Mouse (Mus musculus): Measurements from ENCODE around the gene Vmn1r228. TPM values are rescaled to one million over a fixed set of nuclear protein-coding genes. Genes with fewer than 3 reads are reported as not detected.

Gene Vmn1r228
- not detected in 2 replicates for polyA plus RNA-seq (2012; ENCODE audit: insufficient read depth, low replicate concordance)

DNA sequence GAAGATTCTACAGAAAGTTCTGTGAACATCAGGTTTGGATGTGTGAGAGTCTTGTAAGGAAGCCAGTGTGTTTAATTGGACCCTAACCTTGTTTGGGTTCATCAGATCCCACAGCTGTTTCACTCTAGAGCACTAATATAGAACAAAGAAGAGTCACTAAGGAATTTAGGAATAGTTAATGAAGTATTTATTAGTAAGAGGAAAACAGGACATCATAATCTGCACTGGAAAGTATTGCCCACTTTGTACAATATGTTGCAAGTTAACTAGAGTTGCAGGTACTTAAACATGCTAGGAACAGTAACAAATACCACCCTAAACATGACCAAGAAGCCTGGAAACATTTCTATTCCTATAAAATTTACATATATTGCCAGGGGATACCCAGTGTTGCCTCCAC is at the start of gene Vmn1r228:
Gene Vmn1r228, minus strand, starts transcription at position 101 of the 400 bp plus-strand sequence.
- no peaks in the 10 kb centered on the region for H3K27me3 ChIP-seq (replicated peaks)
- H3K36me3 ChIP-seq (replicated peaks; ENCODE audit: low read length): no peaks in the 10 kb centered on the region
- H3K4me1 ChIP-seq: no peaks in the 10 kb centered on the region
- TF ChIP-seq FLI1 (IDR thresholded peaks at IDR 0.05; ENCODE audit: low read length) (no peak), GATA1 (IDR thresholded peaks at IDR 0.05; ENCODE audit: borderline replicate concordance, low read length) (no peak)
- H3K4me3 ChIP-seq (replicated peaks): no peak within 1 kb of the TSS
- H3K9me3 ChIP-seq: peaks cover 5% of the 10 kb centered on the region; the same call in 1 of the 2 replicates

- H3K27me3 ChIP-seq (replicated peaks): no peaks in the 10 kb centered on the region
- no peak within 1 kb of the TSS for H3K4me3 ChIP-seq (replicated peaks)
- no peak for TF ChIP-seq GATA1 (IDR thresholded peaks at IDR 0.05; ENCODE audit: borderline replicate concordance, low read length)
- no peak for TF ChIP-seq FLI1 (IDR thresholded peaks at IDR 0.05; ENCODE audit: low read length)
- H3K9me3 ChIP-seq: no peaks in the 10 kb centered on the region
- H3K4me1 ChIP-seq: no peaks in the 10 kb centered on the region
- no peaks in the 10 kb centered on the region for H3K36me3 ChIP-seq (replicated peaks; ENCODE audit: low read length)
Observed at GRCm38 (mm10) chr17:20811255-20811654, 25.3 kb upstream of the Vmn1r228 start, which contains the start of gene Vmn1r229. Gene Vmn1r229 (plus strand): TSS chr17:20811555.

- H3K9me3 ChIP-seq: no peaks in the 10 kb centered on the region
- TF ChIP-seq FLI1 (IDR thresholded peaks at IDR 0.05; ENCODE audit: low read length) (no peak), GATA1 (IDR thresholded peaks at IDR 0.05; ENCODE audit: borderline replicate concordance, low read length) (no peak)
- H3K4me1 ChIP-seq: no peaks in the 10 kb centered on the region
- no peaks in the 10 kb centered on the region for H3K27me3 ChIP-seq (replicated peaks)
- H3K36me3 ChIP-seq (replicated peaks; ENCODE audit: low read length): no peaks in the 10 kb centered on the region
- H3K4me3 ChIP-seq (replicated peaks): no peak within 1 kb of the TSS
Observed at GRCm38 (mm10) chr17:20729543-20729942, 56.4 kb downstream of the Vmn1r228 start, which contains the start of gene Vmn1r227. Gene Vmn1r227 (plus strand): TSS chr17:20729843.

Other genes with a start within 250 kb of the Vmn1r228 start
- gene Vmn2r109, start 221.4 kb downstream of the Vmn1r228 start, polyA plus RNA-seq (2012; ENCODE audit: insufficient read depth, low replicate concordance): not detected in 2 replicates
- 0.02 TPM in 1 of 2 replicates, not detected in the other for gene Vmn2r110, start 189.7 kb downstream of the Vmn1r228 start, polyA plus RNA-seq (2012; ENCODE audit: insufficient read depth, low replicate concordance)
- gene Fpr-rs3, start 161.3 kb downstream of the Vmn1r228 start, polyA plus RNA-seq (2012; ENCODE audit: insufficient read depth, low replicate concordance): not detected in 2 replicates
- not detected in 2 replicates for gene Vmn1r226, start 103.3 kb downstream of the Vmn1r228 start, polyA plus RNA-seq (2012; ENCODE audit: insufficient read depth, low replicate concordance)
- gene Vmn1r227, start 56.3 kb downstream of the Vmn1r228 start, polyA plus RNA-seq (2012; ENCODE audit: insufficient read depth, low replicate concordance): not detected in 2 replicates
- gene Vmn1r229, start 25.4 kb upstream of the Vmn1r228 start, polyA plus RNA-seq (2012; ENCODE audit: insufficient read depth, low replicate concordance): not detected in 2 replicates
- gene Vmn1r230, start 54.3 kb upstream of the Vmn1r228 start, polyA plus RNA-seq (2012; ENCODE audit: insufficient read depth, low replicate concordance): not detected in 2 replicates
- not detected in 2 replicates for gene Vmn1r231, start 118.9 kb upstream of the Vmn1r228 start, polyA plus RNA-seq (2012; ENCODE audit: insufficient read depth, low replicate concordance)
- not detected in 2 replicates for gene Vmn1r232, start 133.6 kb upstream of the Vmn1r228 start, polyA plus RNA-seq (2012; ENCODE audit: insufficient read depth, low replicate concordance)
- gene Ppp2r1a, start 159.2 kb upstream of the Vmn1r228 start, polyA plus RNA-seq (2012; ENCODE audit: insufficient read depth, low replicate concordance): 131 and 268 TPM in 2 replicates
- not detected in 2 replicates for gene Vmn1r233, start 210.3 kb upstream of the Vmn1r228 start, polyA plus RNA-seq (2012; ENCODE audit: insufficient read depth, low replicate concordance)
- gene Zfp160, start 222.7 kb upstream of the Vmn1r228 start, polyA plus RNA-seq (2012; ENCODE audit: insufficient read depth, low replicate concordance): 0.32 TPM in 1 of 2 replicates, not detected in the other